Mouse (Mus musculus): Measurements from ENCODE around the gene Unc5c.
A peak's percentile ranks its signal among the peaks of the same experiment; 100 is the strongest.

The Unc5c gene

DNA sequence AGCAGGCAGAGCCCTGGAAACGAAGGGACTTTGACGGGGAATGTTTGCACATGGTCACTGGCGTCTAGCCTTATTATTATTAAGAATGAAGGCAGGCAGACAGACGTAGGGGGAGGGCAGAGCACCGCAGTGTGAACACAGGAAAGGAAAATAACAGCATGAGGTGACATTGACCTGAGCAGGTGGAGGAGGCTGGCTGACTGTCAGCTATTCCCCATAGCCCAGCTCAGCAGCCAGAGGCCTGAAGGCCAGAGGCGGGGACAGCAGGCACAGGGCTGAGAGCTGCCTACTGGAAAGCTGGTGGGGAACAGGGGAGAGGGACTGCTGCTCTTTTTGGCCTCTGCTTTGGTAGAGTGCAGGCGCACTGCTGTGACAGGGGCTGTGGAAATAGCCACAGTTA, 345.9 kb downstream of the Unc5c start:
- no peak for DNase-seq (ENCODE audit: low read depth, low spot score)

DNA sequence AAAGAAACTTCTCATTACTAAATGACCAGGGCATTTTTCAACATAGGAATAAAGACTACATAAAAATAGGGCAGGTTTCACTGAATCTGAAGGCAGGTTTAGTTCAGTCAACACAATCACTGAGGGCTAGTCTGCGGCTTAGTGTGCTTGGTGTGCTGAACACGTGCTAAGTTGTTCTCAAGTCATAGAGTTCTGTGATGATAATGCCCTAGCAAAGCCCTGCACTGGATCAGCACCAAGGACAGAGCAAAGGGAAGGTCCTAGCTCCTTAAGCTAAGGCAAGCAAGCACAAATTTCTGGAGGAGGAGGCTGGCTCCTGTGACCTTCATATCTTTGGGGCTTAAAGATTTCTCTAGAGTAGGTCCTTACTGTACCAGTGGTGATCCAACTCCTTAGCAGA, 346.3 kb downstream of the Unc5c start:
- peak; percentile 70 for DNase-seq (ENCODE audit: low read depth, low spot score)

DNA sequence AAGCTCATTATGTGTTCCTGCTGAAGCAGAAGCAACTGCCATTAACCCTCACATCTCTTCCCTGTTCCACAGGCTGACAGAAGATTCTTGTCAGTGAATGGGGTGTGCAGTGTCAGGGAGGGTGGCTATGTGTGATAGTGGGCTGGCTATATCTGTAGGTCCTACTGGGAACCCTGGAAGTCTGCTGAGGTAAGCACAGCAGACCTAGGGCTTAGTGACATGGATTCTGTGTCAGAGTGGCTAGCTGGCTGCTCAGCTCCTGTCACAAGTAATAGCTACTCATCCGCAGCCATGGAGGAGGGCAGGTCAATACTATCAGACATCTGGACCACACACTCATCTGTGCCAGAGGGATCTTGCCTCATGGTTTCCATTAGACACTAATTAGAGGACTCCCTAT, 349.8 kb downstream of the Unc5c start:
- no peak for DNase-seq (ENCODE audit: low read depth, low spot score)

DNA sequence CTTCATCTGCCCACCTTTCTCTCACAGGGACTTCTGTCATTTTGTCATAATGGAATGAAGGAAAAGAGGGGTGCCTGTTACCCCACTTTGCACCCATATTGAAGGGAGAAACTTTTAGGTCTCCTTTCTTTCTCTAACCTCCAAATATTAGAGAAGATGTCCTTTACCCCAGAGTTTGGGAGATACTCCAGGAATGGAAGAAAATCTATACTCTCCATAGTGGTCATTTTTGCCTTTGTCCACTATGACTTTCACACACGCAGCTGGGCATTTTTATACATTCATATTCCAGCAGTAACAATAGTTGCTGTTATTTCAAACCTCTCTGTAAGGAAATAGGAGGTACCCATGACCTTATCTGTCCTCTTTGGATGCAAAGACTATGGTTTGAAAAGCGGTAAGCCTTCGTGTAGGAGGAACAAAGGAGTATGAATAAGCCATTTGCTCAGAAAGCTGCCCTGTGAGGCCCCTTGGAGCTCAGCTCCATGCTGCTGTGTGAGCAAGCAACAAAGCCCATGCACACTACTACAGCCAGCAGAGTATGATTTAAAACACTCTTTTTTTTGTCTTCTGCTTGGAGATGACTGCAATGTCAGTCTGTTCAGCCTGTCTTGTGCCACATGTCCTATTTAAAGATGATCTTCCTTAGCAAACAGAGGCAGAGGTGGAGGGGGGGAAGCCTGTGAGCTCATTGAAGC, 353.7 kb downstream of the Unc5c start:
- DNase-seq (ENCODE audit: low read depth, low spot score): no peak

DNA sequence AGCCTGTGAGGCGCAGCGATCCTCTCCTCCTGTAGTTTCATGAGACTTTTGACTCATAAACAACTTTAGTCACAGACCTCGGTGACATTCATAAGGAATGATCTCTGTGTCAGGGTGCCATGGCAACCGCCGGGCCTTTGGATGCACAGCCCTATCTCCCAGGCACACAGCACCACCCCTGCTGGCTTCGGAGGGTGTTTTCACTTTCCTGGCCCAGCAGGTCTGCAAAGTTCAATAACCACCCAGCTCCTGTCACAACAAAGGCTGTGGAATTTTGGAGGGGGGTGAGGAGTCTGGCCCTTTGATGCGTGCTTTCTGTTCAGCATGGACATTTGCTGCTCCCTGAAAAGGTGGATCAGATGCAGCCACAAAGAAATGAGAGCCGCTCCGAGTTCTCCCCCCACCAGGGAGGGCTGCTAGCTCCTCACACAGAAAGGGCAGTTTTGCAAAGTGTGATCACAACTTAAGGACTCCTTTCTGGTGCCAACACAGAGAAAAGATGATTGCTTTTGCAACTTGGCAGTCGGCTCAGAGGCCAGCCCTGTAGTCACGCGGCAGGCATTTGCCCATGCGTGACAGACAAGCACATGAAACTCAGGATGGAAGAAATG, 354.4 kb downstream of the Unc5c start:
- DNase-seq (ENCODE audit: low read depth, low spot score): peak; percentile 54

DNA sequence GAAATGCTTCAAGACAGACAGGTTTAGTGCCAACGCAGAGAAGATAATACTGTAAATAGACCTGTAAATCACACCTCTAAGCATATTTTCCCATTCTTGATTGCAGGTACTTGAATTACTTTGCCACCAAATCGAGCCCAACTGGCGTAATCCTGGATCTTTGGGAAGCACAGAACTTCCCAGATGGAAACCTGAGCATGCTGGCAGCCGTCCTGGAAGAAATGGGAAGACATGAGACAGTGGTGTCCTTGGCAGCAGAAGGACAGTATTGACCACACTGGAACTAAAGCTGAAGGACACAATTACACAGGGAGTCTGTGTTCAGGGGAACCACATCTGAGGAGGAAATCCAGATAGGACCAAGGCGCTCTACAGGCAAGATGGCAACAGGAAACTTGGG, 363.3 kb downstream of the Unc5c start:
- DNase-seq (ENCODE audit: low read depth, low spot score): no peak

DNA sequence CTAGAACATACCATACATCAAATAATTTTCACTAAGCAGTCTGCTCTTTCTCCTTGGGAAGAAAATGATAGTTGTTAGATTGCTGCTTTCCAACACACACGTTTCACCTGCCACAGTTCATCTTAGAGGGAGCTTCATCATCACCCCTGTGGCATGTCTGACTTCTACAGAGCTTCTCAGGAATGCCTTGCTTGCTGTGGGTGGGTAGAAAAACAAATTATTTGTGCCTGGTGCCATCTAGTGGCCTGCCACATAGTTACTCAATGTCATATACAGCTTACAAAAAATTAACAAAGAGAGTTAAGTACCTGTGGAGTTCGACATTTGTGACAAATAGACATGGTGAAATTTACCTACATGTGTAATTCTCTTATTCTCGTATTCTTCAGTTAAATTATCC, 366.1 kb downstream of the Unc5c start:
- DNase-seq (ENCODE audit: low read depth, low spot score): peak; percentile 44

DNA sequence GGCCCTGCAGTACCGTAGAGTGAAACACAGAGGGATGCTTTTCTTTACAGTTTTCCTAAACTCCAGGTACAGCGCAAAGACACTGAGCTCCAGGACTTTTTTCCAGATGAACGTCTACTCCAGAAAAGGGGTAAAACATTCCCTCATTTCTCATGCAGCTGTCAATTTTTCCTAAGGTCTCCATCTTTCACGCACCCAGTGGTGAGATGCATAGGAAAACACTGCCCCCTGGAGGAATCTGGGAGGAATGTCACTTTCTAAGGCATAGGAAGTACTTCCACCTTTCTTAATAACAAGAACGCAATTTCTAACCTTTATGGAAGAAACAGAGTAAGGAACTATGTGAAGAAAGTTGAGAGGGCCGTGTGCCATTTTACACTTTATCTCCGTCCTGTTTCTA, 373.8 kb downstream of the Unc5c start:
- peak; percentile 61 for DNase-seq (ENCODE audit: low read depth, low spot score)

DNA sequence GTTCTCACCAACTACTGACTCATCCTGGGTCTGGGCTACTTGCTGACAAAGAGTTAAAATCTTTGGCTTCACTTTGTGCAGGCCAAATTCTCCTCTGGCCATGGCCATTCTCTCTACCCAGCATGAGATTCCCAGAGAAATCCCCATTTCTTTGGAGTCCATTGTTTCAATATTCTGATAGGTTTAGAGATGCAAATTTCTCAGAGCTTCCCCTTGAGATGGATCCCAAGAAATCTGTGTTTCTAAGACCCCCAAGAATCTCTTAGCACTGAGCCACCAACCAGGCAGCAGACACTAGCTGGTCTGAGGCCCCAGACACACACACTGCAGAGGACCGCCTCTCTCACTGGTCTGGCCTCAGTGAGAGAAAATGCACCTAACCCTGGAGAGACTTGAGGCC, 384.2 kb downstream of the Unc5c start:
- peak; percentile 95 for DNase-seq (ENCODE audit: low read depth, low spot score)

DNA sequence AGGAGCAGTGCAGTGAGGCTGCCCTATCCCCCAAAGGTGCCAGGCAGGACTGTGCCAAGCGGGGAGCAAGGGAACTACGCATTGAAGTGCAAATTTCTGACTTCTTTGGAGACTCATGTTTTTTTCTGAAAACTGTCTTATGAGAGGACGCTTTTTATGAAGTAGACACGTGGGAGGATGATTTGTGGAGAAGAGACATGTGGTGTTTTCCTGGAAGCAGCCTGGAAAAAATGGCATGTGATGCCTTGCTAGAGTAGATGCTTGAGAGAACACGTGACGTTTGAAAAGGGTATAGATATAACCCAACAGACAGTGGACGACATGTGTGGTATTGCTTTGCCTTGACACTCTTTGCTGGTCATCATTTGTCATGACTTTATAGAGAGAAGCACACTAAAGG, 385.1 kb downstream of the Unc5c start:
- no peak for DNase-seq (ENCODE audit: low read depth, low spot score)

DNA sequence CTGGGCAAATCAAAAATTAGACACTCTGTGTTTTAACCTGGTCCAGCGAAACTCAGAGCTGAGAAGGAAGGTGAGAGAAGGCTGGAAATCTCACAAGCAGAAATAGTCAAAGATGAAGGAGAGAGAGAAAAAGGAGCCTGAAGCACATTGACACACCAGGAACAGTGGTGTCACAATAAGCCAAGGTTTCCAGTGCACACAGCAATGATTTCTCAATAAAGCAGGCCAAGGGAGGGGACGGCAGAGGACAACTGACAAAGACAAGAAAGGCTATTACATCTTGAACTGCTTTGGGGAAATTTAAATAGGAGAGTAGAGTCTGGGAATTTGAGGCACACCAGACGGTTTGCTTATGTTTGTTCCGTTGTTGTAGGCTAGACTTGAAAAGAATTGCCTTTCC, 389.3 kb downstream of the Unc5c start:
- DNase-seq (ENCODE audit: low read depth, low spot score): no peak

DNA sequence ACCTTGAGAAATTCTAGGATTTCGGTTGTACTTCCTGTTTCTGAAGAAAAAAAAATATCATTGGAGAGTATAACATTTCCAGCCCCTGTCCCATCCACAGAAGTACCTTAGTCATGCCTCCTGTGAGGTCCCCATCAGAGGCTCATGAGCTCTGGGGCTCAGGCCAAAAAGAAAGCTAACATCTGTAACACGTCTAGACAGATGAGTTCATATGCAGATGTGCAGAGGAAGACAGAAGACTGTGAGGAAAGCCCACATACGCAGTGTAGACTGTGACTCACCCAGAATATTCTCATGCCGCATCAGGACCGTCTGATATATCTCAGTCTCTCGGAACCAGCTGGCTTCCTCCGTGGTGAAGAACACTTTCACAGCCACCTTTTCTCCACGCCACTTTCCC, 392.1 kb downstream of the Unc5c start:
- no peak for DNase-seq (ENCODE audit: low read depth, low spot score)

DNA sequence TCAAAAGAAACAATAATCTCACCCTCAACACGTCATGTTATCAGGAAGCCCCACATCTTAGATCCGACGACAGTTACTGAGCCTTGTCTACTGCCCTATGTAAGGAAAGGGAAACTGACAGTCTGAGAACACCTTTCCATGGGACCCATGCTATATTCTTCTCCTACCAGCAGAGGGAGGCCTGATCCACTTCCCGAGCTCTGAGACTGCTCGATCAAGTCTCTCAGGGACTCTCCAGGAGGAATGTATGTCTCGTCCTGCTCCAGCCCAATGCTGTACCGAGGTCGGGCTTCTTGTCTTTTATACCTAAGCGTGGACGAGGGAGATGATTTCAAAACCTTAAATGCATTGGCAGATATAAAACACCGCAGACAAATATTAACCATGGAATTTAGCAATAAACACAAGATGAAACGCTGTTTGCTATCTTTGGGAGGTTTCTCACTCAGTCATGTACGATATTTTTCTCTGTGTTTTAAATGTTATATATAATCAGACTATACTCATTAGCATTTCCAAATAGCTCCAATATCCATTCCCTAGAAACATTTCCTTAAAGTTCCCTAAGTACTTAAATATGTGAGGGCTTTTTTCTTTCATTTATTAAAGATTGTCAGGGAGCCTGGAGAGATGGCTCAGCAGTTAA, 397.9 kb downstream of the Unc5c start:
- peak; percentile 75 for DNase-seq (ENCODE audit: low read depth, low spot score)

DNA sequence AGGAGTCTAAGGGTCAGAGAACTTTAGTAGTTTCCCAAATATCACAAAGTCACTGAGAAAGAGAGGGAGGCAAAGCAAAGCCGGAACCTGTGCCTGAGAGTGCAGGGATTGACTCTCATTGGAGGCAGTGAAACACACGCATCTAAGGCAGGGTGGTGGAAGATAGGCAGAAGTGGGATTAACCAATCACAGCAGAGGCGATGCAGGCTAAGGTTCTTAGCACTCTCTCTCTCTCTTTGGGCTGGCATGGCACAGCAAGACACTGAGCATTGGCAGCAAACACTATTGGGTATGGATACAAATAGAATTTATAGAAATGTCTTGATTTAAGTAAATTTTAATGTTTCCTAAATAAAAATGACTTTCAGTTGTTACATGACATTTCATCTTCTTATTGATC, 406.8 kb downstream of the Unc5c start:
- no peak for DNase-seq (ENCODE audit: low read depth, low spot score)

DNA sequence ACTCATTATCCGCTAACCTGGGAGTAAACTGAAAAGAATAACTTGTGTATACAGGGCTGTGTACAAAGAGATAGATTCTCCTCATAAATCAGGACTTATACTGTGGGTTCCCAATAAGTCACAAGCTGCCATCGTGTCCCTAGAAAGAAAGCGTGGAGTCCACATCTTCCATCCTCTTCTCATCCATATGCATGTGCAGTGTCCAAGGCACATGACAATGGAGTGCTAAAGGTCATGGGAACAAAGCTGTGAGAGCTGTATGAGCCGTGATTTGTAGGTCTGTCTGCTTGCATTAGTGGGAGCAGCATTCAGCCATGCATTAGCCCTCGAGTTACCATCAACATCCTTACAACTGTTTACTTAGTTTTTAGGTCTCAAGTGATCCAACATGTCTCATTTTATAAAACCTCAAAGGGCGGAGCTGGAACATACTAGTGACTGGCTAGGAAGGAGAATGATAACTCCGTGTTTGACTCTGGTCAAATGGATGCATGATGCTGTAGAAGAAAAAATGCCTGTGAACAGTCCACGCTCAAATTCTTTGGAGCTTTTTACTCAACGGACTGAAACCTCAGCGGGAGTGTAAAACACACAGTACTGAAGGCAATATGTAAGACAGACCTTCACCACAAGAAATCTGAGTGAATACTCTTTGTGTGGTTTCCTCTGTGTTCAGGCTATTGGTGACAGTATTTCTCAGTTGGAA, 407.5 kb downstream of the Unc5c start:
- no peak for DNase-seq (ENCODE audit: low read depth, low spot score)

DNA sequence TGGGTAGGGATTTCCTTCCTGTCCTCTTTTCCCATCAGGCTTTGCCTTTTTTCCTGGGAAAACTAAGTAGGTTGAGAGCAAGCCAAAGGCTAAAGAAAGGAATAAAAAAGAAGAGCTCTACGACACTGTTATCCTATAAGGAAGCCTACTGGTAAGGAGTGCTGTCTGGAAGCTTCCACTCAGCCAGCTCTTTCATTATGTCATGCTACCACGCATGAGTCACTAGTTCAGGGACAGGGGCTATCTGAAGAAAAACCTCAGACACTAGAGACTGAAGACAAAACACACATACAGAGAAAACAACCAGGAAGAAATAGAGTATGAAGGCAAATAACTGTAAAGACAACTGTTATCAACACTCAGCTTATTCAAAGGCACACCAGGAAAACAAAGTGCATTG, 417.5 kb downstream of the Unc5c start:
- no peak for DNase-seq (ENCODE audit: low read depth, low spot score)

DNA sequence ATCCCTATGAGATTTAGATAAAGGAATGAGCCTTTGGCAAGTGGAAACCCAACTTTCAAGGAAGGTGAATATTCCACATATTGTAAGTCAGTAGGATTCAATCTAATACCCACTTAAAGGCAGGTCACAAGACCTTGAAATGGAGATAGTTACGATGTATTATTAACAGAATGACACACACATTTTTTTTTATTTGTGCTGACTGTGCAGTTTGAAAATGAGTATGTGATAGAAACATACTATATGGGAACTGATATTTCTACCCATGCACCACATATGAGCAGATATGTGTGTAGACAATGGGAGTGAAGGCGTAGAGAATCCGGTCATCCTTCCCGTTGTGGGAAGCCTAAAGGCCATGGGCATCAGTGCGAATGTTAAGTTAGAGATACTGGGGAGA, 419.2 kb downstream of the Unc5c start:
- DNase-seq (ENCODE audit: low read depth, low spot score): no peak

Measured in R1 (cell line).